In the genomic region with DNA sequence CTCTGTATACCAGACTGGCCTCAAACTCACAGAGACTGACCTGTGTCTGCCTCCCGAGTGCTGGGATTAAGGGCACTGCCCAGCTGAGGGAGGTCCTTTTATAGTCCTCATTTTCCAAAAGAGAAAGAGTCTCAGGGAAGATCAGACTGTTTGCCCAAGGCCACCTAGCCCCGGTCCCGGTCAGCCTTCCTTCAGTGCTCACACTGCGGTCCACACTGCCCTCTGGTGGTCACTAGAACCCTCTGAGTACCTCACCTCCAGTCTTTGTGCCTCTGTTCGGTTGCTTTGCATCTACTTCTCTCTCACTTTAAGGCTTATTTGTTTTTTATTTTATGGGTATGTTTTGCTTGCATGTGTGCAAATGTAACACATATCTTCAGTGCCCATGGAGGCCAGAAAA, we compare ENCODE assay signal across 8 mouse cellular contexts. TPM values are rescaled to one million over a fixed set of nuclear protein-coding genes. Genes with fewer than 3 reads are reported as not detected.
DNase-seq lines count a peak whose midpoint lies in the region; ATAC-seq and TF ChIP-seq lines count a peak whose summit lies in the region.

No protein-coding gene starts in this region.

- H3K79me2 ChIP-seq in MEL (ENCODE audit: control insufficient read depth, insufficient read depth, low read length, poor library complexity), result no peaks in the 10 kb centered on the region

- no peak overlapping the region for H3K9ac ChIP-seq in MEL (ENCODE audit: control insufficient read depth, low read depth, low read length, poor library complexity, severe bottlenecking)
- H3K9ac ChIP-seq in hindbrain, embryonic 12.5 days, result no peak overlapping the region

- H3K4me1 ChIP-seq in MEL (ENCODE audit: control insufficient read depth in 1 of 2, insufficient read depth in 2 of 2, low read length in 2 of 2), result peaks cover 0 to 13% of the 10 kb centered on the region in 2 experiments; a peak in 2 of 4 replicates
- no peaks in the 10 kb centered on the region for H3K4me1 ChIP-seq in hindbrain, embryonic 12.5 days

- H3K27ac ChIP-seq in MEL (ENCODE audit: control insufficient read depth, low read depth, low read length), result no peak overlapping the region
- H3K27ac ChIP-seq in hindbrain, embryonic 12.5 days, result no peak overlapping the region

- TF ChIP-seq RAD21 in MEL (IDR thresholded peaks at IDR 0.05; ENCODE audit: low read depth, low read length), result peak; percentile 89

- 11% methylated on average over 5 of the region's 5 CpGs for whole genome bisulfite sequencing in hindbrain, embryonic 12.5 days

- no peak for TF ChIP-seq POLR2A in MEL (IDR thresholded peaks at IDR 0.05; ENCODE audit: control insufficient read depth in 1 of 2, insufficient read depth in 1 of 2, low read depth in 1 of 2, low read length in 2 of 2, poor library complexity in 1 of 2)

- TF ChIP-seq EP300 in MEL (IDR thresholded peaks at IDR 0.05; ENCODE audit: low read depth in 1 of 2, low read length in 2 of 2), result no peak

- TF ChIP-seq CTCF in MEL (IDR thresholded peaks at IDR 0.05 in 2 of 3, conservative IDR thresholded peaks at IDR 0.05 in 1 of 3; ENCODE audit: control insufficient read depth in 1 of 3, insufficient read depth in 1 of 3, low read depth in 2 of 3, low read length in 3 of 3, poor library complexity in 1 of 3, severe bottlenecking in 1 of 3), result peak; percentile 84 to 97 (median 92)

- no peaks in the 10 kb centered on the region for H3K9me3 ChIP-seq in MEL (replicated peaks; ENCODE audit: insufficient read depth, low read length)
- no peaks in the 10 kb centered on the region for H3K9me3 ChIP-seq in hindbrain, embryonic 12.5 days (replicated peaks)

- no peaks in the 10 kb centered on the region for H3K27me3 ChIP-seq in MEL (ENCODE audit: control insufficient read depth in 1 of 2, insufficient read depth in 2 of 2, low read length in 2 of 2)
- no peaks in the 10 kb centered on the region for H3K27me3 ChIP-seq in hindbrain, embryonic 12.5 days

- H3K4me3 ChIP-seq in MEL (ENCODE audit: control insufficient read depth in 1 of 2, insufficient read depth in 1 of 2, low read depth in 2 of 2, low read length in 2 of 2), result no peak overlapping the region
- no peak overlapping the region for H3K4me3 ChIP-seq in hindbrain, embryonic 12.5 days

- DNase-seq in MEL (ENCODE audit: low read depth, low spot score), result peak; percentile 83
- peak; percentile 87 to 91 for DNase-seq in cerebellum, adult 18-20 months
- DNase-seq in forelimb bud, embryonic 11.5 days (ENCODE audit: low read depth, low spot score), result peak; percentile 83
- DNase-seq in layer of hippocampus, postnatal 14 days (ENCODE audit: low spot score in 2 of 2), result peak; percentile 68 to 78
- peak; percentile 91 for DNase-seq in lung, postnatal 36 days
- peak; percentile 94 for DNase-seq in retina, embryonic 14.5 days (ENCODE audit: low spot score)
- peak; percentile 88 for DNase-seq in thymus, postnatal 4 days

- H3K36me3 ChIP-seq in MEL (ENCODE audit: control insufficient read depth in 1 of 2, insufficient read depth in 2 of 2, low read length in 2 of 2), result peaks cover 0 to 2% of the 10 kb centered on the region in 2 experiments; a peak in 2 of 4 replicates
- H3K36me3 ChIP-seq in hindbrain, embryonic 12.5 days, result no peaks in the 10 kb centered on the region

- peak; percentile 71; the same call in 1 of the 2 replicates for ATAC-seq in hindbrain, embryonic 12.5 days (ENCODE audit: low FRiP score)

- no peak overlapping the region for H3K4me2 ChIP-seq in hindbrain, embryonic 12.5 days (replicated peaks)

TF ChIP-seq in MEL, 35 proteins besides CTCF, POLR2A, EP300 and RAD21:
- TF ChIP-seq MAZ (IDR thresholded peaks at IDR 0.05; ENCODE audit: low read depth, low read length), result no peak
- peak; percentile 20; the same call in 1 of the 2 replicates for TF ChIP-seq MXI1 (IDR thresholded peaks at IDR 0.05; ENCODE audit: low read depth, low read length)
- peak; percentile 86 for TF ChIP-seq SMC3 (IDR thresholded peaks at IDR 0.05; ENCODE audit: low read depth, low read length)
- peak; percentile 76 for TF ChIP-seq ZC3H11A (IDR thresholded peaks at IDR 0.05; ENCODE audit: low read depth, low read length)

RNA-seq across cellular contexts. Expression of a gene that starts 26.6 kb away (rescaled TPM):
- total RNA-seq in MEL (2012; rRNA removed), result 78.7 and 87.9 TPM in 2 replicates
- polyA plus RNA-seq in MEL (2012; ENCODE audit: insufficient read depth in 1 of 2, insufficient read length in 2 of 2, low read depth in 1 of 2, low replicate concordance in 2 of 2, missing spikeins in 1 of 2), result 100 to 1,000 TPM in 1 of 2 experiments, not detected in 1; 109 TPM
- polyA plus RNA-seq in hindbrain, embryonic 12.5 days (2016; fragmentation: Nextera tagmentation; extraction: Ambion mirVana), result 228 and 246 TPM in 2 replicates
- 100 to 1,000 TPM; 168 to 172 TPM for total RNA-seq in layer of hippocampus, postnatal 14 days (2021)
